Mouse (Mus musculus): ENCODE results near the gene Gls. TPM values are rescaled to one million over a fixed set of nuclear protein-coding genes. Genes with fewer than 3 reads are reported as not detected.

Gls gene
- polyA plus RNA-seq, 2 experiments, result 44.9 to 126 TPM

DNA sequence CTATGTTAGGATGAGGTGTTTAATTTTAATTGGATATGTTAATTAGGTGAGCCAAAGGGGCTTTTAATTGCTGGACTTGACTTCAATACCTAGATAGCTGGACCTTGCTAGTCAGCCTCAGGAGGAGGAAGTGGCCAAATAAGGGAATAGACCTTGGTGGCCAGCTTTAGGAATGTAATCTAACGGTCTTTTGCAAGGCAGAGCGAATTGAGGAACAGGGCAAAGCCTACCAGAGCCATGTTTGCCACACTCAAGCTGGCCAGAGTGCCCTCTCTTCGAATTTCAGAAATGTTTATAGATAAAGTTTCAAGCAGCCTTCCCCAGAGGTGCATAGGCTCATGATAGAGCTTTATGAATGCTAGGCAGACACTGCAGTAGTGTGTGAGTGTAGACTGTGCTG is 91.5 kb downstream of the Gls start:
- WGBS, result 71% methylated on average over 3 of the region's 3 CpGs
- TF ChIP-seq POLR2A (IDR thresholded peaks at IDR 0.05; ENCODE audit: borderline replicate concordance, extremely low read depth, insufficient read depth, insufficient read length), result no peak
- H3K9me3 ChIP-seq (ENCODE audit: control insufficient read depth, low read length), result no peaks in the 10 kb centered on the region

DNA sequence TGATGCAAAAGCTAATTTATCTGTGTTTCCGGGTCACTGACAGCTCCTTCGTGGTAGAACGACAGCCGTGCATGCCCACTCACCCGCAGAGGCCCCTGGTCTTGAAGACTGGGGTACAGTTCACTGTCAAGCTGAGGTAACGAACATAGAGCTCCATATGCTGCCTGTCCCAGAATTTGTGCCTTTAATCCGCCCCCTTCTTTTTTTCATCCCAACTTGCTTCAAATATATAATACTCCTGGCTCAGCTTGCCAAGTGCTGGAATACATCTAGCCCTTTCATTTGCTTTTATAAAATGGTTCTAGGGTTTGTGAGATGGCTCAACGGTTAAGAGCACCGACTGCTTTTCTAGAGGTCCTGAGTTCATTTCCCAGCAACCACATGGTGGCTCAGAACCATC is 92.5 kb downstream of the Gls start:
- no peaks in the 10 kb centered on the region for H3K4me1 ChIP-seq (ENCODE audit: control insufficient read depth, insufficient read depth, low read length)
- no peaks in the 10 kb centered on the region for H3K9me3 ChIP-seq (ENCODE audit: control insufficient read depth, low read length)
- H3K36me3 ChIP-seq (ENCODE audit: control insufficient read depth, insufficient read depth, low read length), result peaks cover 13% of the 10 kb centered on the region
- H3K9ac ChIP-seq (ENCODE audit: low read depth, low read length, severe bottlenecking), result no peak overlapping the region
- TF ChIP-seq POLR2A (IDR thresholded peaks at IDR 0.05; ENCODE audit: borderline replicate concordance, extremely low read depth, insufficient read depth, insufficient read length), result no peak
- no peak overlapping the region for H3K4me3 ChIP-seq (replicated peaks; ENCODE audit: low read length)
- 86% methylated on average over 9 of the region's 9 CpGs for WGBS
- no peak overlapping the region for H3K4me2 ChIP-seq (replicated peaks; ENCODE audit: low read depth, low read length, severe bottlenecking)
- ATAC-seq (ENCODE audit: low FRiP score, low read depth) (no peak), DNase-seq (ENCODE audit: low spot score) (no peak)
- H3K27ac ChIP-seq (replicated peaks; ENCODE audit: low read depth, low read length), result no peak overlapping the region
- no peaks in the 10 kb centered on the region for H3K27me3 ChIP-seq (ENCODE audit: control insufficient read depth, insufficient read depth, low read length)

More for the DNA sequence above, 91.5 kb downstream of the Gls start:
- Histone ChIP-seq H3K4me1 (ENCODE audit: control insufficient read depth, insufficient read depth, low read length) (no peaks in the 10 kb centered on the region), H3K27ac (replicated peaks; ENCODE audit: low read depth, low read length) (no peak overlapping the region), H3K9ac (ENCODE audit: low read depth, low read length, severe bottlenecking) (no peak overlapping the region), H3K27me3 (ENCODE audit: control insufficient read depth, insufficient read depth, low read length) (no peaks in the 10 kb centered on the region), H3K4me3 (replicated peaks; ENCODE audit: low read length) (no peak overlapping the region), H3K36me3 (ENCODE audit: control insufficient read depth, insufficient read depth, low read length) (peaks cover 13% of the 10 kb centered on the region), H3K4me2 (replicated peaks; ENCODE audit: low read depth, low read length, severe bottlenecking) (no peak overlapping the region)
- no peak for DNase-seq (ENCODE audit: low spot score)
- ATAC-seq (ENCODE audit: low FRiP score, low read depth), result no peak

DNA sequence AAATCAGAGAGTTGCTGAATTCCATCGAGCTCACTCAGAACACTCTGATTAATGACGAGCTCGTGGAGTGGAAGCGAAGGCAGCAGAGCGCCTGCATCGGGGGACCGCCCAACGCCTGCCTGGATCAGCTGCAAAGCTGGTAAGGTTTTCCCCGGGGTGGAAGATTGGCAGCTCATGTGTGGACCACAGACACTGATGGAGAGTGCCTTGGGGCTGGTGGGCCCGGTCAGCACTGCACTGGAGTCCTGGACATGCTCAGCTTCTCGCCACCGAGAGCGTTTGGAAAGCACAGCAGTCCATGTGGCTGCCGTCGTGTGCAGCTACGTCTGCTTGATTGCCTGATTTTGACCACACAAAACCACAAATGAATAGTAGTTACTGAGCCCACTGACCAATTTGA is 95.7 kb downstream of the Gls start:
- no peak for DNase-seq (ENCODE audit: low spot score)
- Histone ChIP-seq H3K9ac (ENCODE audit: low read depth, low read length, severe bottlenecking) (no peak overlapping the region), H3K9me3 (ENCODE audit: control insufficient read depth, low read length) (no peaks in the 10 kb centered on the region), H3K27me3 (ENCODE audit: control insufficient read depth, insufficient read depth, low read length) (no peaks in the 10 kb centered on the region), H3K4me1 (ENCODE audit: control insufficient read depth, insufficient read depth, low read length) (no peaks in the 10 kb centered on the region), H3K4me2 (replicated peaks; ENCODE audit: low read depth, low read length, severe bottlenecking) (no peak overlapping the region), H3K27ac (replicated peaks; ENCODE audit: low read depth, low read length) (no peak overlapping the region), H3K36me3 (ENCODE audit: control insufficient read depth, insufficient read depth, low read length) (peaks cover 10% of the 10 kb centered on the region), H3K4me3 (replicated peaks; ENCODE audit: low read length) (no peak overlapping the region)
- ATAC-seq (ENCODE audit: low FRiP score, low read depth), result no peak
- WGBS, result 70% methylated on average over 16 of the region's 16 CpGs
- no peak for TF ChIP-seq POLR2A (IDR thresholded peaks at IDR 0.05; ENCODE audit: borderline replicate concordance, extremely low read depth, insufficient read depth, insufficient read length)

DNA sequence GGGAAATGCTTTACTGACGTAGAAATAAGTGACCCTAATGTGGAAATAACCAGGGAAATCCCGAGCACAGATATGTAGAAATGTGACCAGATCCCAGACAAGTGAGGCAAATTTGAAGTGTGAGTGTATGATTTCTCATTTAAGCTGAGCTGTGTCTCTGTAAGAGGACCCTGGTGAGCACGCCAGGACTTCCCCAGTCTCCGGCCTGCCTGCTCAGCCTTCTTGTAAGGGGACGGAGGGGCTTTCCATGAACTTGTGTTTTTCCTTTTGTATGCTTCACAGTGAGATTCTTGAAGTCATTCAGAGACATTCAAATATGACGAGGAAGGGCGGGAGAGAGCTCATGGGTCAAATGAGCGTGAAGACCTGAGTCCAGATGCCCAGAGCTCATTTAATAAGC is 99.8 kb downstream of the Gls start:
- H3K9me3 ChIP-seq (ENCODE audit: control insufficient read depth, low read length), result no peaks in the 10 kb centered on the region
- H3K9ac ChIP-seq (ENCODE audit: low read depth, low read length, severe bottlenecking), result no peak overlapping the region
- WGBS, result 82% methylated on average over 8 of the region's 8 CpGs
- no peak for DNase-seq (ENCODE audit: low spot score)
- H3K4me1 ChIP-seq (ENCODE audit: control insufficient read depth, insufficient read depth, low read length), result no peaks in the 10 kb centered on the region
- H3K4me2 ChIP-seq (replicated peaks; ENCODE audit: low read depth, low read length, severe bottlenecking), result no peak overlapping the region
- TF ChIP-seq POLR2A (IDR thresholded peaks at IDR 0.05; ENCODE audit: borderline replicate concordance, extremely low read depth, insufficient read depth, insufficient read length), result no peak
- peaks cover 12% of the 10 kb centered on the region for H3K36me3 ChIP-seq (ENCODE audit: control insufficient read depth, insufficient read depth, low read length)
- H3K27ac ChIP-seq (replicated peaks; ENCODE audit: low read depth, low read length), result no peak overlapping the region
- H3K27me3 ChIP-seq (ENCODE audit: control insufficient read depth, insufficient read depth, low read length), result no peaks in the 10 kb centered on the region
- no peak overlapping the region for H3K4me3 ChIP-seq (replicated peaks; ENCODE audit: low read length)
- ATAC-seq (ENCODE audit: low FRiP score, low read depth), result no peak

DNA sequence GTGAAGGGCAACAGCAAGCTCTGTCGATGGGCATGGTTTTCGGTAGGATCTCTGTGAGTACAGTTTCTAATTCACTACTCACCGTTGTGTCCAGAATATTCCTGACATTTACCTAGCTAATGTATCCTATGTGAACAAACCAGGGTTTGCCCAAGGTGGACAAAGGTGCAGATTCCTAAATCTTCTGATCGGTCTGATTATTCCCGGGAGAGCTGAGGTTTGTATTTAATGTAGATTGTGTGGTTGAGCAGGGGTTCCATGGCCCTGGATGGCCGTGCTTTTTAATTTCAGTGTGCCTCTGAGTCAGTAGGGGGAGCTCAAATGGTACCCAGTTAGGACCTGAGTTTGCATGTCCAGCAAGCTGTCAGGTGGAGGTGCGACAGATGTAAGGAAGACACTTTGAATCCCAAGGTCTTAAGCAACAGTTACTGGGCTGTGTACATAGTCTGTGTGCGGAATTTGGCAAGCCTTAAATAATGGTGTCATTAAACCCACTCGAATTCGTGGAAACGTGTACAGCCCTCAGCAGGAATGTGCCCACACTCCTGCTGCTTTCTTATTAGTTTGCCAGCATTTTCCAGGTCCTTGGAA is 101.2 kb downstream of the Gls start:
- Histone ChIP-seq H3K9me3 (ENCODE audit: control insufficient read depth, low read length) (no peaks in the 10 kb centered on the region), H3K4me3 (replicated peaks; ENCODE audit: low read length) (no peak overlapping the region), H3K36me3 (ENCODE audit: control insufficient read depth, insufficient read depth, low read length) (peaks cover 9% of the 10 kb centered on the region), H3K4me1 (ENCODE audit: control insufficient read depth, insufficient read depth, low read length) (no peaks in the 10 kb centered on the region), H3K9ac (ENCODE audit: low read depth, low read length, severe bottlenecking) (no peak overlapping the region), H3K27ac (replicated peaks; ENCODE audit: low read depth, low read length) (no peak overlapping the region), H3K4me2 (replicated peaks; ENCODE audit: low read depth, low read length, severe bottlenecking) (no peak overlapping the region), H3K27me3 (ENCODE audit: control insufficient read depth, insufficient read depth, low read length) (no peaks in the 10 kb centered on the region)
- 71% methylated on average over 11 of the region's 11 CpGs for WGBS
- DNase-seq (ENCODE audit: low spot score) (no peak), ATAC-seq (ENCODE audit: low FRiP score, low read depth) (no peak)
- no peak for TF ChIP-seq POLR2A (IDR thresholded peaks at IDR 0.05; ENCODE audit: borderline replicate concordance, extremely low read depth, insufficient read depth, insufficient read length)

DNA sequence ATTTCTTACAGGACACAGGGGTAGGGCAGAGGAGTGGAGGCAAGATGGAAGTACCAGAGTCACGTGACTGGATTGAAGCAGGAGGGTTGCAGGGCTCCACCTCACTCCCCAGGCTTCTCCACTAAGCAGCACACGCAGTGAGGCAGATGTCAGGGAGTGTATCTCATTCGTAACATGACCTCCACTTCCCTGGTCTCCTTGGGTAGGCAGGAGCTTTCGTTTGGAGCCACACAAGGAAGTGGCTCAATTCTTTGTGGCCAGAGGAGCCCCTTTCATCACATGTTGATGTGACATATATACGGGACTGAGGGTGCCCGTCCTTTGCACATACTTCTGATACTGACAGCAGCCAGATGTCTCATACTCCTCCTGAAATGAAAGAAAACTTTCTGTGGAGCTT is 103.2 kb downstream of the Gls start:
- Histone ChIP-seq H3K4me1 (ENCODE audit: control insufficient read depth, insufficient read depth, low read length) (no peaks in the 10 kb centered on the region), H3K4me3 (replicated peaks; ENCODE audit: low read length) (no peak overlapping the region), H3K27me3 (ENCODE audit: control insufficient read depth, insufficient read depth, low read length) (no peaks in the 10 kb centered on the region), H3K9me3 (ENCODE audit: control insufficient read depth, low read length) (no peaks in the 10 kb centered on the region), H3K27ac (replicated peaks; ENCODE audit: low read depth, low read length) (no peak overlapping the region), H3K4me2 (replicated peaks; ENCODE audit: low read depth, low read length, severe bottlenecking) (no peak overlapping the region), H3K36me3 (ENCODE audit: control insufficient read depth, insufficient read depth, low read length) (0 out of 2 replicates have a peak, but pooled peaks cover 12% of the 10 kb centered on the region), H3K9ac (ENCODE audit: low read depth, low read length, severe bottlenecking) (no peak overlapping the region)
- no peak for TF ChIP-seq POLR2A (IDR thresholded peaks at IDR 0.05; ENCODE audit: borderline replicate concordance, extremely low read depth, insufficient read depth, insufficient read length)
- 59% methylated on average over 6 of the region's 6 CpGs for WGBS
- no peak for DNase-seq (ENCODE audit: low spot score)
- ATAC-seq (ENCODE audit: low FRiP score, low read depth), result no peak
